Mouse (Mus musculus) limb, embryonic 15.5 days (tissue): ENCODE measurements around the gene Snca. TPM values are rescaled to one million over a fixed set of nuclear protein-coding genes. Genes with fewer than 3 reads are reported as not detected.

Experiments used
- ATAC-seq: fragments of 200-750 bp; cut with Nextera tagmentation; 2 replicates; pipeline ENCODE4 v1.8.0; 2017; ENCODE audit warnings: low read depth, moderate TSS enrichment; ENCODE audit not compliant: insufficient number of reproducible peaks, low FRiP score, low TSS enrichment
- H3K27ac ChIP-seq: fragments of 300-500 bp; sonication (generic); 2 replicates; pipeline ENCODE4 v1.5.1; 2015; ENCODE audit warnings: moderate library complexity, mild to moderate bottlenecking, inconsistent platforms
- H3K27me3 ChIP-seq: fragments of 300-500 bp; sonication (generic); 2 replicates; pipeline ENCODE4 v1.6.1; 2015; ENCODE audit warnings: inconsistent platforms
- H3K36me3 ChIP-seq: fragments of 300-500 bp; sonication (generic); 2 replicates; pipeline ENCODE4 v1.6.1; 2015; ENCODE audit warnings: inconsistent platforms
- H3K4me1 ChIP-seq: fragments of 300-500 bp; sonication (generic); 2 replicates; pipeline ENCODE4 v1.6.1; 2015; ENCODE audit warnings: inconsistent platforms
- H3K4me2 ChIP-seq: fragments of 300-500 bp; sonication (generic); 2 replicates; pipeline ENCODE4 v1.6.1; 2015; ENCODE audit warnings: mild to moderate bottlenecking, inconsistent platforms
- H3K4me3 ChIP-seq: fragments of 300-500 bp; sonication (generic); 2 replicates; pipeline ENCODE4 v1.5.1; 2015; ENCODE audit warnings: mild to moderate bottlenecking, inconsistent platforms
- H3K9ac ChIP-seq: fragments of 300-500 bp; sonication (generic); 2 replicates; pipeline ENCODE4 v1.6.1; 2015; ENCODE audit warnings: inconsistent platforms
- H3K9me3 ChIP-seq: fragments of 300-500 bp; sonication (generic); 2 replicates; pipeline ENCODE4 v1.6.1; 2016; ENCODE audit warnings: inconsistent platforms
- WGBS: fragments of 180-500 bp; shearing (Covaris S2); methylation state at CpG from one replicate; pipeline ENCODE4 v1.1.7; 2015; 5-methylcytosine and 5-hydroxymethylcytosine counted together
- polyA plus RNA-seq: library from polyadenylated mRNA; unstranded; fragments of >200 nt; fragmentation: Nextera tagmentation; extraction: Ambion mirVana; gene quantifications from 2 replicates; pipeline ENCODE4 v1.2.1, GENCODE M21; 2015

Snca gene
- 35.3 and 35.9 TPM in 2 replicates for polyA plus RNA-seq

DNA sequence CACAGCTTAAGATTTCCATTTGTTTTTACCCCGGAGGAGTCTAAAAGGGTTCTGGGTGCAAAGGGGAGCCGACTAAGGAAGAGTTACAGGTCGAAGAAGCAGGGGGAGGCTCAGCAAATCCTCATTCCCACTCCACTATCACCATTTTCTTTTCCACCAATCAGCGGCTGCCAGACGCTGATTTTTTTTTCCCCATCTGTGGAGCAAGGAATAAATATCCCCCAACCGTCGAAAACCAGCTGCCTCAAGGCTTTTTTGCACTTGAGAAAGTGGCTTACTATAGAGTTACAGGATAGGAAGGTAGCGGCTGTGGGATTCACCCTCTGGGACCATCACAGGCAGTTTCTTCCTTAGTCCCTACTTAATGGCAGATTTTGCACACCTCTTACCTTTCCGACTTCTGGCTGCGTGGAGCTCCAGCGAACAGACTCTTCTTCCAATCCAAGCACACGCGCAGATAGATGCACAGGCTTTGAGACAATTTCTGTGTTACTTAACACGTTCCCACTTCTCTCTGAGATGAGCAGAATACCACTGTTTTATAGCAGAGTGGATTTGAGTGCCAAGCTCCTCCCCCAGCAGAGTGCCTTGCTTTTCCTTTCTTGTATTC, at the start of gene Snca:
Snca (minus strand) TSS at position 574 of the 610 bp plus-strand sequence.
- H3K4me3 ChIP-seq, result peak within 1 kb of the TSS; percentile 44
- no peaks in the 10 kb centered on the region for H3K9me3 ChIP-seq
- H3K4me1 ChIP-seq, result peaks cover 14% of the 10 kb centered on the region
- H3K27me3 ChIP-seq, result peaks cover 14% of the 10 kb centered on the region; the same call in 1 of the 2 replicates
- no peaks in the 10 kb centered on the region for H3K36me3 ChIP-seq
- no peak for ATAC-seq
- H3K4me2 ChIP-seq, result peak within 1 kb of the TSS; percentile 93
- H3K9ac ChIP-seq, result peak within 1 kb of the TSS; percentile 50
- 3% methylated on average over 14 of the region's 14 CpGs for WGBS
- no peak within 1 kb of the TSS for H3K27ac ChIP-seq

DNA sequence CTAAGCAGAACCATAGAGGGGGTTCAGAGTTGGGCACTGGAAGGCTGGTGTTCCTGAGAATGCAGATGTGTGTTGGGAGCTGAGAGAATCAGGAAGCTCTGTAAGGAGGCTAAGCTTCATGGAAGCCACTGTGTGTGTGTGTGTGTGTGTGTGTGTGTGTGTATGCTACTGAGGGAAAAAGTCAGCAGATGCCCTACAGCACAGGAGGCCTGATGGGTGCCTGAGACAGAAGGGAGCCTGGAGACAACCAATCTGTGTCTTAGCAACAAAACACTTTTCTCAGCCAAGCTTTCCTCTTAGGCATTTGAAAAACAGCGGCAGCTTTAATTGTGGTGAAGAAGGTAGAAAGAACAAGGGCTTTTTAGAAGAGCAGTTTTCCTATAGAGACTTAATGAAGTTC, 40.5 kb upstream of the Snca start:
- H3K4me1 ChIP-seq, result no peaks in the 10 kb centered on the region
- no peak overlapping the region for H3K4me3 ChIP-seq
- H3K9me3 ChIP-seq, result no peaks in the 10 kb centered on the region
- no peaks in the 10 kb centered on the region for H3K27me3 ChIP-seq
- ATAC-seq, result no peak
- no peak overlapping the region for H3K4me2 ChIP-seq
- H3K36me3 ChIP-seq, result no peaks in the 10 kb centered on the region
- H3K9ac ChIP-seq, result no peak overlapping the region
- no peak overlapping the region for H3K27ac ChIP-seq
- WGBS, result 67% methylated on average over 1 of the region's 1 CpGs

DNA sequence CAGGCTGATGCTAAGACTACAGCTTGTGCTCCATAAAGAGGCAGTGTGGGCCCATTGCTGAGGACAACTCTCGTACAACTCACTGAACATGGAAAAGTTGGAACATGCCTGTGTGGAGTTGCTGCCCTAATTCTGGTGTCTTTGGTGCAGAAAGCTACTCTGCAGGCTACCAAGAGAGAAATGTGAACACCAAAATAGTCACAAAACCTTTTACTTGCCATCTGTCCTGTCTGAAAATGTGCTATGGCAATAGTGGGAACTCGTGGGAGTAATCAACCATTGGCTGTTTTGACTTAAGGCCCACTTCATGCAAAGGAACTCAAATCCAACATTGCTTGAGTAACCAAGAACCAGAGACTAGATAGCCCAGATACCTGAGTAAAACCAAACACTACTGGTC, 26.9 kb upstream of the Snca start:
- no peak for ATAC-seq
- Histone ChIP-seq H3K4me3 (no peak overlapping the region), H3K9me3 (no peaks in the 10 kb centered on the region), H3K27ac (no peak overlapping the region), H3K36me3 (no peaks in the 10 kb centered on the region), H3K4me1 (no peaks in the 10 kb centered on the region), H3K27me3 (no peaks in the 10 kb centered on the region), H3K9ac (no peak overlapping the region), H3K4me2 (no peak overlapping the region)
- WGBS, result 86% methylated on average over 2 of the region's 2 CpGs

DNA sequence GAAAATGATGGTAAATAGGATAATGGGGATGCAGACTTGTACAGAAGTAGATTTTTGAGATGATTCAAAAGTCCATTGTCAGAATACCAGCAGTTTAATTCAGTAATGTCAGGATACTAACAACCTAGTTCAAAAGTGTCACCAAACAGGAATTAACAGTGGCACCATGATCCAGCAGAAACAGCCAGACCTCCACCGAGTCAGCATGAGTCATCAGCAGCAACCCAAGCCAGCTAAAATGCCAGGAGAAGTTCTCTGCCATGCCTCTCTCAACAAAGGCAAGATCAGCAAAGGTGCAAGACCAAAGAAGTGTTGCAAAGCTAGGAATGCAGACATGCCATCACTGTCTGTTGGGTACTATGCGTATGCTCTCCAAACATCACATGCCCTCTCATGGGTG, 22.0 kb upstream of the Snca start:
- no peak for ATAC-seq
- H3K9ac ChIP-seq, result no peak overlapping the region
- H3K36me3 ChIP-seq, result no peaks in the 10 kb centered on the region
- H3K4me2 ChIP-seq, result no peak overlapping the region
- no peaks in the 10 kb centered on the region for H3K9me3 ChIP-seq
- no peak overlapping the region for H3K27ac ChIP-seq
- 81% methylated on average over 2 of the region's 2 CpGs for WGBS
- H3K4me1 ChIP-seq, result no peaks in the 10 kb centered on the region
- H3K4me3 ChIP-seq, result no peak overlapping the region
- H3K27me3 ChIP-seq, result no peaks in the 10 kb centered on the region

DNA sequence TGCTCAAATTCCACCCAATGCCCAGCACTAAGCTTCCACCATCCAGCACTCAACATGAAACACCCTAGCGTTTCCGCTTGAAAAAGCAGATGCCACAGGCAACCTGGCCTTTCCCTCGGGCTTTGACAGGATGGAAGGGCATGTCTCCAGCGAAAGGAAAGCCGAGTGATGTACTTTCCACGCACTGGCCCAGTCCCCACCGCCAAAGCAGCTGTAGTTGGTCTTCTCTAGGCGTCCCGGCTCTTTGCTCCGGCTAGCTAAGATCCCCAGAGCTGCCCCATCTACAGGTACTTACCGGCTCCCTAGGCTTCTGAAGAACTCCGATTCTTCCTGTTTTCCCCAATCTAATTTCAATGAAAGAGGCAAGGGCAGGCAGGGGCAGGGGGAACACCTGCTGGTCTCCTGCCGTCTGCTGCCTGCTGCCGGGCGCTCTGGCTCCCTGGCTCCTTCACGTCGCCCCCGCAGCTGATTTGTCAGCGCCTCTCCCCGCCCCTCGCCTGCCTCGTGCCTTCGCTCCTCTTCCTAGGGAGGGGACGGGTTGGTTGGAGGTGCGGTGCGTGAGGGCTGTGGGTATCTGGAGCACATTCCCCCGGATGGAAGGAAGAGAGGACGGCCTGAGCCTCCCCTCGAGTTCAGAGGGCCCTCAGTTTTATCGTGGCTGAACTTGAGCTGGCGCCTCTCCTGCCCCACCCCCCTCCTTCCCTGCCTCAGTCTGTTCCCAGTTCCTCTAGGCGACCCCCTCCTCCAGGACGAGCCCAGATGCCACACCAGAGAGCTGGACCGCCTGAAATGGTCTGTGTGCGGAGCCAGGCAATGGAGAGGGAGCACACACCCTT, 1.0 kb downstream of the Snca start:
- under 1% methylated on average over 35 of the region's 35 CpGs for WGBS
- Histone ChIP-seq H3K27ac (no peak overlapping the region), H3K27me3 (peaks cover 14% of the 10 kb centered on the region; the same call in 1 of the 2 replicates), H3K4me3 (peak overlapping the region; percentile 44), H3K4me1 (peaks cover 14% of the 10 kb centered on the region), H3K9ac (peak overlapping the region; percentile 50), H3K4me2 (peak overlapping the region; percentile 93), H3K36me3 (no peaks in the 10 kb centered on the region), H3K9me3 (no peaks in the 10 kb centered on the region)
- 0 out of 2 replicates have a peak, but pooled peaks have one; percentile 30 for ATAC-seq

DNA sequence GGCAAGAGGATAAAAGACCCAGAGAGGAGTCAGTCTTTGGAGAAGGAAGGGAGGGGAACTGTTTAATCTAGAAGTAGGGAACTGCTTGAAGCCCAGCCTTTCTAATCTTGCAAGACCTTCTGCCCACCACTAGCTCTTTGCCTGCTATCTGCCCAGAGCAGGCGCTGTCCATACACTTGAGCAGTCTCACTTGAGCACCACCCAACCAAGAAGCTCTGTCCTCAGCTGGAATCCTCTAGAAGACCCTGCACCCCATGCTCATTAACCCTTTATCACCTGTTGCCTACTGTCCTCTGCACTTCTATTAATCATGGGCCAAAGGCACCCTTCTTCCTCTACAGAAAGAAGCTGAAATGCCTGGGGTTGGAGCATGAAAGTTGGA, 1.6 kb downstream of the Snca start:
- 57% methylated on average over 1 of the region's 1 CpGs for WGBS
- ATAC-seq, result no peak

DNA sequence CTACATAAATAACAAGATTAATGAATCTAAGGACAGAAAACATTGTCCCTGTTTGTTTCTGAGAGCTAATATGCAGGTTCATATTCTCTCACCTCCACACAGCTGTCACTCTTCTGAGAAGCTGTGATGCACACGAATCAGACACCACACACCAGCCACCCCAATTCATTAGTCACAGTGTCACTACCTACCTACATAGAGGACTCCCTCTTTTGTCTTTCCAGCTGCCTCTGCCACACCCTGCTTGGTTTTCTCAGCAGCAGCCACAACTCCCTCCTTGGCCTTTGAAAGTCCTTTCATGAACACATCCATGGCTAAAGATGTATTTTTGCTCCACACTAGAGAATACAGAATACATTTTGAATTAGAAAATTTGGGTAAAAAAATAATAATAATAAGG, 2.4 kb downstream of the Snca start:
- Histone ChIP-seq H3K27ac (no peak overlapping the region), H3K4me2 (no peak overlapping the region), H3K4me1 (peaks cover 14% of the 10 kb centered on the region), H3K27me3 (peaks cover 14% of the 10 kb centered on the region; the same call in 1 of the 2 replicates), H3K9me3 (no peaks in the 10 kb centered on the region), H3K4me3 (no peak overlapping the region), H3K9ac (no peak overlapping the region), H3K36me3 (no peaks in the 10 kb centered on the region)
- 61% methylated on average over 1 of the region's 1 CpGs for WGBS
- ATAC-seq, result no peak

More for the DNA sequence above, 1.6 kb downstream of the Snca start:
- no peak overlapping the region for H3K9ac ChIP-seq
- no peak overlapping the region for H3K27ac ChIP-seq
- H3K4me2 ChIP-seq, result peak overlapping the region; percentile 93
- H3K4me3 ChIP-seq, result peak overlapping the region; percentile 44
- H3K9me3 ChIP-seq, result no peaks in the 10 kb centered on the region
- peaks cover 14% of the 10 kb centered on the region; the same call in 1 of the 2 replicates for H3K27me3 ChIP-seq
- peaks cover 14% of the 10 kb centered on the region for H3K4me1 ChIP-seq
- no peaks in the 10 kb centered on the region for H3K36me3 ChIP-seq

DNA sequence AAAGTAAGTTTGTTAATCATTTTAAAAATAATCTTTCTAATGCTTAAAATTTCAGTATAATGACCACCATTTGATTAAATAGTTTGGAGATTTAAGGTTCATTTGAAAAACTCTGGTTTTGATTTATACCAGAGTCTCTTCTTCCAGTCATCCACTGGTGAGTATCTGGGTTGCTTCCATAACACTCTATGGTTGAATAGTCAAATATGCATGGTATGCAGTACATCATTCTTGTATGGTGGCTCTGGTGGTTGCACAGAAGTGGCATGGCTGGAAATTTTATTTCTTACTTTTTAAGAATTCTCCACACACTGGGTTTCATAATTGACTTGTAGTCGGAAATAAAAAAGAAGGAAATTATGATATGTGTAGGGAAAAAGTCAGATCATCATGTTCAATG, 10.4 kb downstream of the Snca start:
- no peaks in the 10 kb centered on the region for H3K9me3 ChIP-seq
- WGBS, result 81% methylated on average over 1 of the region's 1 CpGs
- no peaks in the 10 kb centered on the region for H3K4me1 ChIP-seq
- no peaks in the 10 kb centered on the region for H3K27me3 ChIP-seq
- no peak overlapping the region for H3K4me3 ChIP-seq
- no peak overlapping the region for H3K27ac ChIP-seq
- no peak overlapping the region for H3K4me2 ChIP-seq
- H3K36me3 ChIP-seq, result no peaks in the 10 kb centered on the region
- ATAC-seq, result no peak
- no peak overlapping the region for H3K9ac ChIP-seq

DNA sequence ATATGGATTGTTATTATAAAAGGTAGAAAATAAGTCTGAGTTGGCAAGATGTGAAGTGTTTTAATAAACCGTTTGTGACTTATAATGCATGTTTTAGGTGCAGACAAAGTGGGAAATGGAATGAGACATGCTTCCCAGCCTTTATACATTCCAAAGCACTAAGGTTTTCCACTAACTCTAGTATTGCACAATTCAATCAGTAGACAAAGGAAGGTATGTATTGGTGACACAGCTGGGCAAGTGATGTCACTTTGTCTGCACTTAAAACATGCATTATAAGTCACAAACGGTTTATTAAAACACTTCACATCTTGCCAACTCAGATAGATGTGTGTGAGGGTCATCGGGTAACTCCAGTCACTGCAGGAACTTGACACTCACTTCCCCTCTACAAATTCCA, 16.1 kb downstream of the Snca start:
- ATAC-seq, result no peak
- no peak overlapping the region for H3K4me3 ChIP-seq
- H3K4me1 ChIP-seq, result no peaks in the 10 kb centered on the region
- WGBS, result 61% methylated on average over 3 of the region's 3 CpGs
- no peaks in the 10 kb centered on the region for H3K36me3 ChIP-seq
- H3K27me3 ChIP-seq, result no peaks in the 10 kb centered on the region
- no peaks in the 10 kb centered on the region for H3K9me3 ChIP-seq
- H3K9ac ChIP-seq, result no peak overlapping the region
- H3K27ac ChIP-seq, result no peak overlapping the region
- no peak overlapping the region for H3K4me2 ChIP-seq

DNA sequence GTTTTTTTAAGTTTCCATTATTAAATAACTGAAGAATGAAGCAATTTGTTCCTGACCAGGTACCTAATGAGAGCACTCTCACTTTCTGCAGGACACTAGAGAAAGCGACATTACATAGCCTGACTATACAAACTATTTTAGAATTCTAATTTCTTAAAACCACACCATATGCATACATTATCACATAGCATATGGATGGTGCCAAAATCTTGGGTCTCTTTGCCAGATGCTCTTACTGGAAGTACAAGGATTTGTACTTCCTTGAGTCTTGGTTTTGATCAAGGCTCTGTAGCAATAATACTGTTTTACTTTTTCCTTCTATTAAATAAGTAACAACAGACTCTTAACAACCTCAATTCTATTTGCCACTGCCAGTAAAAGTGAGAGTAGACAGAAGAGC, 31.4 kb downstream of the Snca start:
- H3K27ac ChIP-seq, result no peak overlapping the region

DNA sequence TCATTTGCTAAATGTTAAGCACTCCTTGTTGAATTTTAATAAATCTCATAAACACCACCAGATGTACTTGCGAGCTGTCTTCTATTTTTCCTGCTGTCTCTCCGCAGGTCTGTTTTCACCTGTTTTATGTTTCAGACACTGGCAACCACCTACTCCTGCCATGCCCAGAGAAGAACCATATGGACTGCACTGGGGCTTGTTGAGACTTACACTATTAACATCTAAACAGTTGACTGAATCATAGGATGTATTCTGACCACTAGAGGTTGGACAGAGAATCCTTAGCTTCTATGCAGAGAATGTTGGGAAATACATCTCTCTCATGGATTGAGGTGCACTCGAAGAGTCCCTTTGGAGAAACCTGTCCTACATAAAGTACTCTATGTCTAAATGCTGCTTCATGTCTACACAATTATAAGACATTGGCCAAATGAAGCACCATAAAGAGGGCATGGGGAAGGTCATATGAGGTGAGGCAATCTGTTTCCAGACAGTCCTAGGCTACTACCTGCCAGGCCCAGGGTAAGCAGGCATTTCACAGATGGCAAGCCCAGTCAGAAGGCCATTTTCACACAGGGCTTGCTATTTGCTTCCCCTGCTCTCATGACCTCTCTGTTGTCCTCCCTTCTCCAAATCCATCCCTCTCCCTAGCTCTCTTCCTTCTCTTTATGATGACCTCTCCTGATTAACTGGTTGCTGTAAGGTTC, 35.8 kb downstream of the Snca start:
- Histone ChIP-seq H3K36me3 (no peaks in the 10 kb centered on the region), H3K27me3 (no peaks in the 10 kb centered on the region), H3K4me2 (no peak overlapping the region), H3K4me1 (no peaks in the 10 kb centered on the region), H3K4me3 (no peak overlapping the region), H3K27ac (no peak overlapping the region), H3K9ac (no peak overlapping the region), H3K9me3 (no peaks in the 10 kb centered on the region)
- ATAC-seq, result no peak
- WGBS, result 81% methylated on average over 3 of the region's 3 CpGs

More for the DNA sequence above, 31.4 kb downstream of the Snca start:
- Histone ChIP-seq H3K27me3 (no peaks in the 10 kb centered on the region), H3K36me3 (no peaks in the 10 kb centered on the region), H3K4me1 (no peaks in the 10 kb centered on the region), H3K4me3 (no peak overlapping the region), H3K9ac (no peak overlapping the region), H3K9me3 (no peaks in the 10 kb centered on the region), H3K4me2 (no peak overlapping the region)
- WGBS, result 90% methylated on average over 1 of the region's 1 CpGs
- no peak for ATAC-seq

DNA sequence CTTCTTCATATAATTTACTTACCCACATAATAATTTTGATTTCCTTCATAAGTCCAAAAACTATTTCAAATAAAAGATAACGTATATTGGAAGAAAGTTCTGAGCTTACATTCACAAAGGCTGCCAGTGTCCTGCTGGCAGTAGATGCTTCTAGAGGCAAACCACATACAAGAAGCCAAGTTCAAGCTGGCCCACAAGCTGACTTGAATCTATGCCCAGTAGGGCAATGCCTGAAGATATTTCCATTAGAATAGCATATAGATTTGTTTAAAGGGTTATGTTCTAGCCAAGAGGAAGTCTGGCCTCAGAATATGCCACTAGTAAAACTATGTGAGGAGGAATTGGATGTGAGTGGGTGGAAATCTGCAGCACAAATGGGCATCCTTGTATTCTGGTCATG, 42.7 kb downstream of the Snca start:
- ATAC-seq, result no peak

More for the DNA sequence above, 42.7 kb downstream of the Snca start:
- H3K4me3 ChIP-seq, result no peak overlapping the region
- no peaks in the 10 kb centered on the region for H3K27me3 ChIP-seq
- H3K4me2 ChIP-seq, result no peak overlapping the region
- 54% methylated on average over 1 of the region's 1 CpGs for WGBS
- H3K9ac ChIP-seq, result no peak overlapping the region
- H3K9me3 ChIP-seq, result no peaks in the 10 kb centered on the region
- no peaks in the 10 kb centered on the region for H3K36me3 ChIP-seq
- H3K27ac ChIP-seq, result no peak overlapping the region
- no peaks in the 10 kb centered on the region for H3K4me1 ChIP-seq
